Mouse (Mus musculus) cerebellum, adult 11 months (tissue): ENCODE results near the gene Gm5286.
"Not testable (repeated sequence)": the region's sequence is repeated elsewhere in the genome, so short reads cannot be mapped to it uniquely, and the experiment has no call there.

ENCODE experiments used
- DNase-seq: peaks from one replicate; pipeline ENCODE4 v3.0.0; 2022

Gene Gm5286

DNA sequence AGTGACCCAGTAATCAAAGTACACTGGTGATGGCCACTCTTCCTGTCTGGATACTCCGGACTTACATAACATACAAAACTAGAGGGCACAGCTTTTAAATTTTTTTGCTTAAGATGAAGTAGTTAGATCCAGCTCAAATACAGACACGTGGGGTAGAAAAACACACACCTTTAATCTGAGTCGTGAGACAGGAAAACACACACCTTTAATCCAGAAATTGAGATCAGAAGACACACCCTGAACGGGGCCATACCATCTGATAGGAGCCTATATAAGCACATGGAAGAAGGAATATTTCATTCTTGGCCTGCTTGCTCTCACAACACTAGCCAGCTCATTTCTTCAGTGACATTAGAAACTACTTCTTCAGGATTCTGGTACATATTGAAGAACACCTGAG lies at the start of gene Gm5286:
Gm5286 (plus strand) TSS at position 301 of the 400 bp plus-strand sequence.
- not testable (repeated sequence) for DNase-seq

DNA sequence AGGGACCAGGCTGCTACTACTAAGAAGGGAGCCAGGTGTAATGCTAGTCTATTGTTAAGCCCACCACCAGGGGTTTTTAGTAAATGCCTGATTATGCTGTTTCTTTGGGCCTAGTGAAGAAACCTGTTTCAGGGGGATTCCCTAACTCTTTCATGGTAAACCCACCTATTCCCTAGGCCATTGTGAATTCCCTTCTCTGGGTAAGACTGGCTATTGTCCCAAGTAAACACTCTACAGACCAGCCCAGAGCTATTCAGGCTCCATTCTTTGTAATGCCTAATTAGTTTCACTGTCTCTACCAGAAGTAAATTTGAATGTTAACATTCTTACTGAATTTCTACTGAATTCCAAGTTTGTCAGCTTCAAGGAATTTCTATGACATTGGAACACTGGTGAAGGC lies 29.2 kb upstream of the Gm5286 start:
- not testable (repeated sequence) for DNase-seq

DNA sequence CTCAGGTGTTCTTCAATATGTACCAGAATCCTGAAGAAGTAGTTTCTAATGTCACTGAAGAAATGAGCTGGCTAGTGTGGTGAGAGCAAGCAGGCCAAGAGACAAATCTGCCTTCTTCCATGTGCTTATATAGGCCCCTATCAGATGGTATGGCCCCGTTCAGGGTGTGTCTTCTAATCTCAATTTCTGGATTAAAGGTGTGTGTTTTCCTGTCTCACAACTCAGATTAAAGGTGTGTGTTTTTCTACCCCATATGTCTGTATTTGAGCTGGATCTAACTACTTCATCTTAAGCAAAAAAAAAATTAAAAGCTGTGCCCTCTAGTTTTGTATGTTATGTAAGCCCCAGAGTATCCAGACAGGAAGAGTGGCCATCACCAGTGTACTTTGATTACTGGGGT lies 18.4 kb upstream of the Gm5286 start, which contains the start of gene Gm10696:
Gm10696 (minus strand) TSS at position 101 of the 400 bp plus-strand sequence.
- not testable (repeated sequence) for DNase-seq
